Mouse (Mus musculus) T-helper 2 cell (primary cell): ENCODE measurements around the gene Hoxd3.

ENCODE experiments used
- in situ Hi-C: fragments of 300-600 bp; cut with MboI, MseI; formaldehyde crosslinking; loops from one replicate; pipeline ENCODE4 v1.15.1; 2025; ENCODE audit warnings: high pct_unique_total_duplicates

The Hoxd3 gene

GRCm38 (mm10) chr2:74761941-74762340, 50.2 kb downstream of the Hoxd3 start:
- in situ Hi-C loops, result no loop called here

GRCm38 (mm10) chr2:74762522-74763244, 51.0 kb downstream of the Hoxd3 start, which contains the start of gene Hoxd1:
Gene Hoxd1, plus strand, starts transcription at chr2:74762980.
- in situ Hi-C loops, result no loop called here

GRCm38 (mm10) chr2:74763245-74763735, 51.6 kb downstream of the Hoxd3 start:
- in situ Hi-C loops, result no loop called here

DNA sequence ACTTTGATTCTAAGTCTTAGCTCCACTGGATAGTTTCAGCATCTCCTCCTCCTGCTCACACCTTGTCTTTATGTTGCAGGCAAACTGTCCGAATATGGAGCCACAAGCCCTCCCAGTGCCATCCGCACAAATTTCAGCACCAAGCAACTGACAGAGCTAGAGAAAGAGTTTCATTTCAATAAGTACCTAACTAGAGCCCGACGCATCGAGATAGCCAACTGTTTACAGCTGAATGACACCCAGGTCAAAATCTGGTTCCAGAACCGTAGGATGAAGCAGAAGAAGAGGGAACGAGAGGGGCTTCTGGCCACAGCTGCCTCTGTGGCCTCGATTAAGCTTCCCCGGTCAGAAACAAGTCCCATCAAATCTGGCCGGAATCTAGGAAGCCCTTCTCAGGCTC, 52.2 kb downstream of the Hoxd3 start:
- in situ Hi-C loops, result no loop called here

- in situ Hi-C loops, result no loop called here
Measured at GRCm38 (mm10) chr2:74774359-74774758, 62.6 kb downstream of the Hoxd3 start.

GRCm38 (mm10) chr2:74777536-74778275, 66.0 kb downstream of the Hoxd3 start:
- in situ Hi-C loops, result no loop called here

- in situ Hi-C loops, result no loop called here
Measured at GRCm38 (mm10) chr2:74781386-74781785, 69.7 kb downstream of the Hoxd3 start.

DNA sequence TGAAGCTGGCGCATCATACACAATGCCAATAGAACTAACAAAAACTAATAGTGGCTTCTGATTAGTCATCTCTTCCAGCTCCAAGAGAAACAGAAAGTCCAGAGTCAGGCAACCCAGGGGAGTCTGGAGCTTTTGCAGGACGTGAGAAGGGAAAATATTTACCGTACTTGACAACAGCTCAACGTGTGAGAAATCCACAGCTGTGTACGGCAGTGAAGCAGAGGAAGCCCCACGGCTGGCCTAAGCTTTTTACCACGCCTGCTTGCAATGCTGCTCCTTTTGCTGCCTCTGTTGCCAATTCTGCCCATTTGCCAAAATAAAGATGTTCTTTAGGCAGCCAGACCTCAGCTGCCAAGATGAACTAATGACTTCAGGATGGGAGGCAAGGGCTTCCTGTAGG, 83.8 kb downstream of the Hoxd3 start:
- in situ Hi-C loops, result no loop called here
